Mouse (Mus musculus) urinary bladder, postnatal 10 days (tissue): ENCODE results near the gene Tmem131.
"Not testable (repeated sequence)": the region's sequence is repeated elsewhere in the genome, so short reads cannot be mapped to it uniquely, and the experiment has no call there.

Experiments
- DNase-seq: peaks from one replicate; pipeline ENCODE4 v3.0.0; 2022; ENCODE audit warnings: low spot score

Tmem131 gene

DNA sequence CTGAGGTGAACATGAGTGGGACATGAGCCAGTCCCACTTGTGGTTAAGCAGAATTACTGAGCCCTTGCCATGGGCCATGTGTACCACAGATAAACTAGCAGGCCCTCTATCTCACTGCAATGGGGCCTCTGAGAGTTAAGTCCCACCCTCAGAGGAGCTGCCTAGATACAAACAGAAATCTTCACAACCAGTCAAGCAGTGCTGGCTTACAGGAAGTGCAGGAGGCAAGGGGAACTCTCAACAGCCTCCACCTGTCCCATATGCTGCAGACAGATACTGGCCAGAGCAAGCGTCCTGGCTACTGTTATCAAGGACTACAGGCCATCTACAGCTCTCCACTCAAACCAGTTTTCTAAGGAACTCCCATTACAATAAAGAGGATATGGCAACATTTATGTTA lies 23.7 kb downstream of the Tmem131 start:
- no peak for DNase-seq

DNA sequence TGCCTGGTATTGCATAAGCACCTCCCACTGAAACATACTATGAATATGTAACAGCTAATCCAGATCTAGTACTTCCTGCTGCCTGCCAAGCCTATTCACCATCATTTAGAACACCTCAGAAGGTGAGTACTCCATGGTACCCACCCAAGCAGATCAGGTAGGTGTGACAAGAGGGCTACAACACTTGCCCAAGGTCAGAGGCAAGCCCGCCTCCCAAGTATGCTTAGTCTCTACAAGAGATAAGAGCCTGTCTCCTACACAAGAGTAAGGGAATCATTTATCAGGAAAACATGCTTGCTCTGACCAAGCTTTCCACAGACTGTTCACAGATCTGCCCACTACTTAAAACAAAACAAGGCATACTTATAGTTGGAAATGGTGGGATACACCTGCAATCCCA lies 26.0 kb downstream of the Tmem131 start:
- no peak for DNase-seq

DNA sequence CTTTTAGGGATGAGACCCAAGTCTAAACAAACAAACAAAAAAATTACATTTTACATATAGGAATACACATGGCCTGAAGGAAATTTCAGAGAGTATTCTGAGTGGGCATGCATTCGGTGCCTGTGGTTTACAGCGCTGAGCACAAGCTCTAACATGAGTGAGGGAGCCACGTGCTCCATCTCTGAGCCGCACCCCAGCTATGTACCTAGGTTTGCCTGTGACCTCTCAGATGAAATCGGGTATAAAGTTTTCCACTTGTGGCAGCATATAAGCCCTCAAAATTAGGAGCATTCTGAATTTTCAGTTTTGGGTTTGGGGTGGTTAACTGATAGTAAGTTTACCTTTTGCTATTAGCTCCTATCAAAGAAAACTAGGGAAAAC lies 28.3 kb downstream of the Tmem131 start:
- no peak for DNase-seq

DNA sequence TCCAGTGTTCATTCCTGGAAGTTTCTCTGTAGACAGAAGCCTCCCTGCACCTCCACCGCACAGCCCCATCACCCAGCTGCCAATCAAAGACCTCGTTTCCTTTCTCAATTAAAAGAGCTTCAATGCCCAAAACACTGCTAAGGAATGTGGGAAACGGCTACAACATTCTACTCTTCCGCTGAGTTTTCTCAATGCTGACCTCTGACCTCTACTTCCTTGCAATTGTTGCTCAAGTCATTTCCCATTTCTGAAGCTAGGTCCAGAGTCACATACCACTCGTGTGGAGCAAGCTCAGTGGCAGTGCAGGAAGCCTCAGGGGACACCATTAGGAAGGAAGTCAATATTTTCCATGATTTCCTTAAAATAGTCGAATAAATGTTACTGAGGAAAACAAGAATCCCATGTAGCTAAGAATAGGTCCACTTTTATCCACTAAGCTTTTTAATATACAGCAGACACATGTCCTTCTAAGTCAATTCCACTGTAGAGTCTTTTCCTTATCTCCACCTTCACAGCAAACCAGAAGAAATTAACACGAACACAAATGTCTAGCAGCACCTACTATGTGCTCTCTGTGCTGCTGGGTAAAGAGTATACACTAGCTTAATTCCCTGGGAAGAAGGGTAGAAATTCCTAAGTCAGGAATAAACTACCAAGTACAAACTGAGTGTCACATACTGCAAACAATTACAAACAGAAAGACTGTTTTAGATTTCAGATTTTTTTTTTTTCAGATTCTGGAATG lies 28.8 kb downstream of the Tmem131 start:
- DNase-seq = no peak

DNA sequence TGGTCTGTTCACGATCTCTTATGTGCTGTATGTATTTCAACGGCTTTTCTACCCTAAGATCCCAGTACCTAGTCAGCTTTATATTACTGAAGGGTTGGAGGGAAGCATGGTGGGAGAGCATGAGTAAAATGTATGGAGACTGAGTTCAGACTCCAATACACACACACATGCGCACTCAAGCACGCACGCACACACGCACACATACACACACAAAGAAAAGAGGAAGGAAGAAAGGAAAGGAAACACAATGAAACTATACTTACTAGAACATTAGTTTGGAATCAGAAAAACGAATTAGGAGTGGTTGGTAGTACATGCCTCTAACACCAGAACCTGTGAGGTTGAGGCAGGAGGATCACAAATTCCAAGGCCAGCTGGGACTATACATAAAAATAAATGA lies 29.7 kb downstream of the Tmem131 start:
- no peak for DNase-seq

DNA sequence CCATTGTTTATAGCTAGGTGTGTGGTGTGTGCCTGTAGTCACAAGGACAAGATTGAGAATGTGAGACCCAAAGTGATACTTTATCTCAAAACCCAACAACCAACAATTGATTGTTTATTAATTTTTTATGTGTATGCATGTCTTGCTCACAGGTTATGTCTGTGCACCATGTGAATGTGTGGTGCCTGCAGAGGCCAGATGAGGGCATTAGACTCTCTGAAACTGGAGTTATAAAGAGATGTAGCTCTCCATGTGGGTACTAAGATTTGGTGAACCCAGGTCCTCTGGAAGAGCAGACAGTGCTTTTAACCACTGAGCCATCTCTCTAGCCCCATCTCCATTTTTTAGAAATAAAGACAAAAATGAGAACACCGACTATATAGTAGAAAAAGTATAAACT lies 31.2 kb downstream of the Tmem131 start:
- no peak for DNase-seq

DNA sequence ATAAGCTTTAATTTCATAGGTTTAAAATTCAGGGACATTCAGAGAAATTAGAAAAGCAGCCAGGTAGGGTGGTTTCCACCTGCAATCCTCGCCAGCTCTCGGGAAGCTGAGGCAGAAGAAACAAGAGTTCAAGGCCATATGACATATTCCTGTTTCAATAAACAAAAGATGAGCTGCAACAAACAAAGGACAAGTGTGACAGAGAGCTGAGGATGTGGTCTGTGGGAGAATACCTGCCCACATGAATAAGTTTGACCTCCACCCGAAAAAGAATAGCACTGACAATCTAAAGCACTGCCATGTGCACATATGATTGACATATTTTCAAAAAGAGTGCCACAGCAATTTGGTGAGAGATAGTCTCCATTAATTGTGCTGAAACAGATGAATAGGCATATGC lies 31.9 kb downstream of the Tmem131 start:
- DNase-seq = no peak

DNA sequence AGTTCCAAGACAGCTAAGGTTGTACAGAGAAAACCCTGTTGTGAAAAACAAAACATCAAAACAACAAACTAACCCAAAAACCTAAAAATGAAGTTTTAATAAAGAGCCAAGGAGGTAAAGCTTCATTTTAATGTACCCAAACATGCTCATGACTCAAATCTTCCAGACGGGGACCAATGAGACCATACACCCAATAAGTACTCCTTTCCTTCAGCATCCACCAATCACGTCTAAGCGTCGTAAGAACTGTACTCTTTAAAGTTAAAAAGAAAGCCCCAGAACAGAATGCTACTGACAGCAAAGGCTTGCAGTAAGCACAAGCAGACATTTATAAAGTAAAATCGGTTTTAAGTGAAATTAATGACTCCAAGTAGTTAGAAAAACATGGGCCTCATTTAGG lies 33.1 kb downstream of the Tmem131 start:
- DNase-seq = no peak

DNA sequence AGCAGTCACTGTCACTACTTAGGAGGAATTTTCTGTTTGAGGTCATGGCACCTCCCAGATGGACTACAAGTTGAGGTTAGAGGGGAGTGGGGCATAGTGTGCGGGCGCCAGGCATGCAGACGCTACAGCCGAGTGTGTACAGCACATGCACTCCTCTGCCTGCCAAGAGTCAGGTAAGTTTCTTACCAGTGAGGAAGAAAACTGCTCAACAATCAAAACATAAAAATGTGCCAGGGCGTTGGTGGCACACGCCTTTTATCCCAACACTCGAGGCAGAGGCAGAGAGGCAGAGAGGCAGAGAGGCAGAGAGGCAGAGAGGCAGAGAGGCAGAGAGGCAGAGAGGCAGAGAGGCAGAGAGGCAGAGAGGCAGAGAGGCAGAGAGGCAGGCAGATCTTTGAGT lies 33.5 kb downstream of the Tmem131 start:
- DNase-seq = not testable (repeated sequence)

DNA sequence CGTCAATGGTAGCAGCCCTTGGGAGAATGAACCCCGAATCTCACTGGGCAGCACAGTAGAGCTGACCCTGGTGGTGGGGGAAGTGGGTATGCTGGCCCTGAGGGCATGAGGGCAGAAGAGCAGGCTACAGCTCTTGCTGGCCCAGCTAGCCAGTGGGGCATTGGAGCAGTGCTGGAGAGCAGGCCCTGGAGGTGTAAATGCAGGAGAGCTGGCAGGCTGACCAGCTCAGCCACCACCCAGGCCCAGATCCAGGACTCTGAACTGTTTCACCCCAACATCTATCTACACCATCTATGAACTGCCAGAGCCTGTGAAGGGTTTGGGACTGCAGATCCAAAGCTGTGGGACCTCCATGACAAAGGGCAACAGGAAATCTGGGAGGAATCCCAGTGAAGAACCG lies 38.2 kb downstream of the Tmem131 start:
- no peak for DNase-seq

DNA sequence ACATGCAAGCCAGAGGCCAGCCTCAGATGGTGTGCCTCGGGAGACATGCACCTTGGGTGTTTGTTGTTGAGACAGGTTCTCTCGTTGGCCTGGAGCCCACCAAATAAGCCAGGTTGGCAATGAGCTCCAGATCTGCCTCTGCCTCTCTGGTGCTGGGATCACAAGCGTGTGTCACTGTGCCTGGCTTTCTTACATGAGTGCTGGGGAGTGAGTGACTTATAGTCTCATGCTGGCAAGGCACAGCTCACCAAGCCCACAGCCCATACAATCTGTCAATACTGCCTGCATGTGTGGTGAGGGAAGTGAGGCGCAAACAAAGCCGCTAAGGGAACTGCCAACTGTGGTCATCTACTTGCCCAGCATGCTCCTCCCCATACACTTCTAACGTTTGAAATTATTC lies 39.0 kb downstream of the Tmem131 start:
- DNase-seq = no peak

DNA sequence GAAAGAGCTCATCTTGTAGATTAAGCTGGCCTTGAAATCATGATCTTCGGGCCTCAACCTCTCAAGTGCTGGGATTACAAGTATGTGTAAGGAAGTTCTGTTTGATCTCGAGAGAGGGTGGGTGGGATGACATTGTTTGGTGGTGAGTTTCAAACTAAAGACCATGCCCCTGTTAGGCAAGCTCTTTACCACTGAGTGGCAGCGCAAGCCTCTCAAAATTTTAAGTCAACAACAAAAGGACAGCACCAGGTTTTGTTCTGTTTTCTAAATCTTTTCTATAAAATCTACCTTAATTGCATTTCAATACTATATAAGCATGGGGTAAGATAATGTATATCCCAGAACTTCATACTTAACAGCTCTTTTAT lies 39.4 kb downstream of the Tmem131 start:
- DNase-seq = no peak

DNA sequence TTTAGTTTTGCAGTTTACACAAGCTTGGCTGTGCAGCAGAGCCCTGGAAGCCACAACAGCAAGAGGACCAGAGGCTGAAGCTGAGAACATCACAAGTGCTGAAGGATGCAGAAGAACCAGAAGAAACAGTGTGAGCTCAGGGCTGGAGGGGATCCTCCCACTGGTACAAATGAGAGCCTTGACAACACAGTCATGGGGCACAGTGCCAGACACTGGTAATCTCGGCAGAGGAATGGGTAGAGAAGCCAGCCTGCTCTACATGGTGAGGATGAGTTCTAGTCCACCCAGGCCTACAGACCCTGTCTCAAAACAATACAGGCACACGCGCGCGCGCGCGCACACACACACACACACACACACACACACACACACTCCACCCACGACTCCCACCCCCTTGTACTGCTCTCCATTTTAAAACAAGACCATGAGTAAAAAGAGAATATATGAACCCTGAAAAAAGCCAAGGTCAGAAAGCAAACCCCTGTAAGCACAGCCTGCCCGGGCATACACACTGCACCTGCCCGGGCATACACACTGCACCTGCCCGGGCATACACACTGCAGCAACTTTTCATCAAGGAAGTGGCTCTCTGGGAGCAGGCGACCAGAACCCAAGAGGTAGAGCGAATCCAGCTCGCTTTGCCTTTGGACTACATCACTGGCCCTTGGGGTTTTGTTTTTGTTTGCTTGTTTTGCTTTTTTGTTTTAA lies 39.9 kb downstream of the Tmem131 start:
- no peak for DNase-seq

DNA sequence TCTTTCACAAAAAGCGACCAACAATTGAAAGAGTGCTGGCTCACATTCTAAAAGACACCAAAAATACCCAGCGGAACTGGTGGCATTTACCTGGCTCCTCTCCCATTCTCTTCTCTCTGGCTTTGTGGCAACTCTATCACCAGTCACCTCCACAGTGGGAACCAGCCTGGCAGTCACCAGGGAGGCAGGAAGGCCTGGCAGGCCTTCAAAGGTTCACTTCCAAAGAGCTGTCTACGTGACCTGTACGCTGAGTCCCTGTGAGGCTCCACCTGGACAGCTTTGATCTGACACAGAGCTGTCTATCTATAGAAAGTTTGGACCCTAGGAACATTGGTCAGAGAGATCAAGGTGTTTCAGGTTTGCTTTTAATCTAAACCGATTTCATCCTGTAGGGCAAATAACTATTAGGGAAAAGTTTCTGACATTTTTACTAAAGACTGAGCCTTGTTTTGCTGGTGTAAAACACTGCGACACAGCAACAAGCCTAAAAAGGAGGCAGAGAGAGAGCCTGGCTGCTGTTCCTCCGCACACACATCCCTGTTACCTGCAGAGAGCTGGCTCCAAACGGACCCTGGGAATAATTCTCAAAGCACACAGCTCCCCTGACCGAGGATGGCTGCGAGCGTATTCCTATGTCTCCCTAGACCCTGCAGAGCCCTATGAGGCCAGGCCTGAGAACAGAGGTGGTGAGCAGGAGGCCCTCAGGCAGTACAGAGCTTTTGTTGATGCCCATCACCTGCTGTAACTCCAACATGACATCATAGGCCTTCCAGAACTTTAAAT lies 40.7 kb downstream of the Tmem131 start:
- DNase-seq = no peak

DNA sequence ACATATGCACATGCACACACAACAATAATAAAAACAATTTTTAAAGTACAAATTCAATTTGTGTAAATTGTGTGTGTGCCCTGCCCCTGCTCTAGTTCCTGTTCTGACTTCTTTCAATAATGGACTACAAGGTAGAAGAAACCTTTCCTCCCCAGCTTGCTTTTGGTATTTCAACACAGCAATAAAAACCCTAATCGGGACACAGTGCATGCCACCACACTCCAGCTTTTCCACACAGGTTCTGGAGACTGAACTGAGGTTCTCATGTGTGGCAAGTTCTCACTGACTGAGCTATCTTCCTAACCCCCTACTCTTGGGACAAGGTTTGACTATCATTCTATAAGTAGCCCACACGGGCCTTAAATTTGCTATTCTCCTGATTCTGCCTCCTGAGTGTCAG lies 43.8 kb downstream of the Tmem131 start:
- no peak for DNase-seq

DNA sequence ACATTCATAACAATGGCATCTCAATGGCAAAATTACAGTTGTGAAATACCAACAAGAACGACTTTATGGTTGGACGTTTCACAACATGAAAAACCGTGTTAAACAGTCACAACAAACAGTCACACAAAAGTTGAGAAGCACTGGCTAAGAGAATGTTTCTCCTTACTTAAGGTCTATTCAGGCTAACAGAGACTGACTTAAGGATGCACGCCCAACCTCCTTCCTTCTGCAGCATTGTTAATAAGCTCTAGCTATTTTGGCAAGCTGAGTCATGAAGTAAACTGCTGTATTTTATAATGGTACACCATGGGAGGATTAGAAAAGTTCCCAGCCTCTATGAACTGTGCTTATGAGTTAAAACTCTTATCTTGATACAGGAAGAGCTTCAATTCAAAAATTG lies 47.0 kb downstream of the Tmem131 start:
- DNase-seq = no peak

DNA sequence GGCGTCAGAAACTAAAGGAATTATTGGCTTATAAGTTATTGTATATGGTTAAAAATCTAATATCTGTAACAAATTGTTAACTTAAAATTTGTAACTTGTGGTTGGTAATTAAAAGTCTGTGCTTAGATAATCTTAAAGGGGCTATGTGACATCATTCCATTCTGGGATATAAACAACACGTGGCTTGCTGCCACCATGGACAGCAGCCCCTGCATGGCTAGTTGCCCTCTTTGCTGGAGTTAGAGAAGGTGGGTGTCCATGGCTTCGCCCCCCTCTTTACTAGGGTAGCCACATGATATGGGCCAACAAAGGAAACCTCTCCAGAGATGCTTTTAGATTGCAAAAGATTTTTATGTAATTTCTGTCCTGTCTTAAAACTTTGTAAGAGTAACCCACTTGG lies 48.0 kb downstream of the Tmem131 start:
- no peak for DNase-seq

DNA sequence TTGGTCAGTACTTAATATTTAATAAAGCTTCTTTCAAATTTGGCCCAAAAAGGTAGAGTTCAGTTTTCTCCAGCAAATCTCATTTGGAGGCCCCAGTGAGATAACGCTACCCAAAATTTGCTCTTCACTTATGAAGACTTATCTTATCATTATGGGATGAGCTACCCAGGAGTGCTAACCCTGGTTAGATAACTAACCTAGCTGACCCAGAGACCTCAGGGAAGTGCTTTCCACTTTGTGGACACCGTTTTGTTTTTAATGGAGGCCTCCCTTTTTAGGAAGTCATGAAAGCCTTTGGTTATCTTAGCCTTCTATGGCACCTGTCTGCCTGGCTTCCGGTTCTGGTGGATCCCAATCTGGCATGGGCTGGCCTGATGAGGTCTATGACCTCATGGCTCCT lies 49.3 kb downstream of the Tmem131 start:
- no peak for DNase-seq

DNA sequence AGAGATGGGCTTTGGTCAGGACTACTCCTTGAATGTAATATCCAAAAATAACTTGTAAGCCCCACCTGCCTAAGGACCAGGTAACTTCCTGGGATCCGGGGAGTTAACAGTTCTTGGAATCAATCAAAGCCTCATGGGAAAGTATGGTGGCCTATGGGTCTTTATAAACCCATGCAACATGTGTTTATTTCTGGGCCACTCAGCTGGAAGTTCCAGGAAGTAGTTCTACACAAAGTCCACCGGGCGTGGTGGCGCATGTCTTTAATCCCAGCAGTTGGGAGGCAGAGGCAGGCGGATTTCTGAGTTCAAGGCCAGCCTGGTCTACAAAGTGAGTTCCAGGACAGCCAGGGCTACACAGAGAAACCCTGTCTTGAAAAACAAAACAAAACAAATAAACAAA lies 49.7 kb downstream of the Tmem131 start:
- not testable (repeated sequence) for DNase-seq

DNA sequence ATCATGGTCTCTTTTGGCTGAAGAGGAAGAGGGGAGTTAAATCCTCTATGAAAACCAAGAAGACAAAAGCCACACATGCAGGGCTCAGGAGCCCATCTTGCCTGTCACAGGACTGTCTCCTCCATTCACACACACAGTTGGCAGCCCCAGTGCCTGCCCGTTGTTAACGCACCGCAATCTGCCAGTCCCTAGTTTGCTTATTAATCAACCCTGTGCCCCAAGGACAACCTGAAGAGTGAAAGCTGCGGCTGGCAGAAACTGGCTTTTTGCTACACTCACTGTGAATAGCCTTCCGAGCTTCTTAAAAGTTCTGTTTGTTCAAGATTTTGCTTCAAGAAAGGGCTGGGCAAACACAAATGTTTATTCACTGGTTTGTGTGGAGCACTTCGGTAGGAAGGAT lies 50.3 kb downstream of the Tmem131 start:
- DNase-seq = no peak

DNA sequence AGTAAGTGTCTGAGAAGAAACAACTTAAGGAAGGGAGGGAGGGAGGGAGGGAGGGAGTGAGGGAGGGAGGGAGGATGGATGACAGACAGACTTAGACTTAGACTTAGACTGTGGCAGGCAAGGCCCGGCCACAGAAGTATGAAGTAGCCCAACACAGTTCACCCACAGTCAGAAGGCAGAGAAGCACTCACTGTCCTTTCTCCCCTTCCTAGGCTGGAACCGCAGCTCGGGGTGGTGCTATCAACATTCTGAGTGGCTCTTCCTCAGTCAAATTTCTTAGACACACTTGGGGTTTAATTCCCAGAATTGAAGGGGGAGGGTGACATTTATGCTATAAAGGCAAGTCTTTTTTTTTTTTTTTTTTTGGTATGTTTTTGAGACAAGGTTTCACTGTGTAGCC lies 51.0 kb downstream of the Tmem131 start:
- DNase-seq = no peak

DNA sequence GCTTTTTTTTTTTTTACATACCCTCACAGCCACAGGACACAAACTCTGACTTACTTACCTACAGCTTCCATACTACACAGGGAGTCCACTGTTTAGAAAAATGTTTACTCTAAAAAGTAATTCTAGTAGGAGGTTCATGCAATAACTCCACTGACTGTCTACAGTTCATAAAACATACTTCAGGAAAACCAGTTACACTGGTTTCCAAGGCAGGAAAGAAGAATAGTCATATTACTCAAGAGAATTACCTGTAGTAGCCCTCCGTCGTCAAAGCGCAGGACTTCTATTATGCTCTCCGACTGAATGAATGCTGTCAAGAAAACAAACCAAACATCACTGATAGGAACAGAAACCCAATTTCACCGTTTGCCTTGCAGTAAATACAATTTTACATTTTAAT lies 54.5 kb downstream of the Tmem131 start:
- no peak for DNase-seq

DNA sequence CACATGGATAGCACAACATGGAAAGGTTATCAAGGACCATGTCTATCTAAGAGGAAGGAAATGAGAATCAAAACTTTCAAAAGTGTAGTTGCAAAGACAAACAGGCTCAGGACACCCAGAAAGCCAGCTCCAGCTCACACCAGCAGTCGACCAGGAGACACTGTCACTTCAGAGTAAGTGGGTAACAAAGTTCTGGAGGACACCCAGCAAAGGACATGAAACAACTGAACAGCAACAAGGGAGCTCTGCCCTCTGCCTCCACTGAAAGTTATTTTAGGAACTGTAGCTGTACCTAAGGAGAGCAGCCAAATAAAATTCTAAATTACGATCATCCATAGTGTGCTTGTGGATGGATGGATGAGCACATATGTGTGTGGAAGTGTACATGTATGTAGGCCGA lies 56.3 kb downstream of the Tmem131 start:
- no peak for DNase-seq
